Mouse (Mus musculus): ENCODE measurements around the gene Zfp367. TPM values are rescaled to one million over a fixed set of nuclear protein-coding genes. Genes with fewer than 3 reads are reported as not detected.

Zfp367 gene
- total and polyA plus RNA-seq, 3 experiments = 12.6 to 33.7 (median 23.8) TPM

GRCm38 (mm10) chr13:64107535-64107934 lies 45.5 kb downstream of the Zfp367 start:
- in situ Hi-C loops (cut with MboI; ENCODE audit: low pct_ligation_motif_present, low pct_unique_long_range_greater_than_20kb, low sequenced_read_pairs) (no loop called here), dilution Hi-C loops (cut with MboI; ENCODE audit: extremely low pct_ligation_motif_present, extremely low pct_unique_long_range_greater_than_20kb, low sequenced_read_pairs) (no loop called here)
- Histone ChIP-seq H3K9me3 (replicated peaks; ENCODE audit: low read length) (no peaks in the 10 kb centered on the region), H3K27ac (ENCODE audit: insufficient read depth, low read depth) (no peak overlapping the region), H3K9ac (ENCODE audit: insufficient read depth, low read depth) (no peak overlapping the region), H3K4me2 (ENCODE audit: insufficient read depth, low read depth, poor library complexity, severe bottlenecking) (no peak overlapping the region), H3K27me3 (replicated peaks) (no peaks in the 10 kb centered on the region), H3K4me1 (ENCODE audit: control insufficient read depth in 1 of 2, insufficient read depth in 2 of 2) (0 out of 4 replicates have a peak, but pooled peaks cover 0 to 2% of the 10 kb centered on the region in 2 experiments), H3K36me3 (replicated peaks in 1 of 2; ENCODE audit: control insufficient read depth in 1 of 2, insufficient read depth in 1 of 2, low read length in 1 of 2) (peaks cover 10 to 53% of the 10 kb centered on the region in 2 experiments), H3K4me3 (replicated peaks in 1 of 3; ENCODE audit: low read depth in 2 of 3, low read length in 2 of 3, poor library complexity in 1 of 3) (no peak overlapping the region), H3K79me2 (replicated peaks; ENCODE audit: control insufficient read depth, extremely low read depth, insufficient read depth, poor library complexity, severe bottlenecking) (no peaks in the 10 kb centered on the region)
- TF ChIP-seq NRF1 (IDR thresholded peaks at IDR 0.05; ENCODE audit: low read depth, low read length) = no peak
- TF ChIP-seq KAT2A (IDR thresholded peaks at IDR 0.05; ENCODE audit: insufficient replicate concordance, low read length) = no peak
- no peak for TF ChIP-seq HCFC1 (IDR thresholded peaks at IDR 0.05; ENCODE audit: low read depth, low read length)
- no peak for TF ChIP-seq RCOR1 (conservative IDR thresholded peaks at IDR 0.05; ENCODE audit: low read depth, low read length)
- TF ChIP-seq SIN3A (IDR thresholded peaks at IDR 0.05; ENCODE audit: low read length) = no peak
- TF ChIP-seq E2F4 (IDR thresholded peaks at IDR 0.05; ENCODE audit: insufficient replicate concordance, low read depth, low read length) = no peak
- no peak for TF ChIP-seq ZKSCAN1 (IDR thresholded peaks at IDR 0.05; ENCODE audit: borderline replicate concordance, low read depth, low read length)
- TF ChIP-seq ZC3H11A (IDR thresholded peaks at IDR 0.05; ENCODE audit: low read depth, low read length) = no peak
- DNase-seq (ENCODE audit: extremely low read depth) = no peak

- dilution Hi-C loops (cut with MboI; ENCODE audit: extremely low pct_ligation_motif_present, extremely low pct_unique_long_range_greater_than_20kb, low sequenced_read_pairs) = no loop called here
- H3K27ac ChIP-seq (ENCODE audit: insufficient read depth, low read depth) = no peak overlapping the region
- H3K4me3 ChIP-seq (replicated peaks in 1 of 3; ENCODE audit: low read depth in 2 of 3, low read length in 2 of 3, poor library complexity in 1 of 3) = no peak overlapping the region
Observed at GRCm38 (mm10) chr13:64107105-64107504, 45.9 kb downstream of the Zfp367 start.

GRCm38 (mm10) chr13:64105690-64106089 lies 47.3 kb downstream of the Zfp367 start:
- Histone ChIP-seq H3K36me3 (replicated peaks in 1 of 2; ENCODE audit: control insufficient read depth in 1 of 2, insufficient read depth in 1 of 2, low read length in 1 of 2) (peaks cover 10 to 66% of the 10 kb centered on the region in 2 experiments), H3K27me3 (replicated peaks) (no peaks in the 10 kb centered on the region), H3K4me2 (ENCODE audit: insufficient read depth, low read depth, poor library complexity, severe bottlenecking) (no peak overlapping the region), H3K27ac (ENCODE audit: insufficient read depth, low read depth) (no peak overlapping the region), H3K4me3 (replicated peaks in 1 of 3; ENCODE audit: low read depth in 2 of 3, low read length in 2 of 3, poor library complexity in 1 of 3) (no peak overlapping the region), H3K9me3 (replicated peaks; ENCODE audit: low read length) (no peaks in the 10 kb centered on the region), H3K4me1 (ENCODE audit: control insufficient read depth in 1 of 2, insufficient read depth in 2 of 2) (0 out of 4 replicates have a peak, but pooled peaks cover 0 to 2% of the 10 kb centered on the region in 2 experiments), H3K9ac (ENCODE audit: insufficient read depth, low read depth) (no peak overlapping the region), H3K79me2 (replicated peaks; ENCODE audit: control insufficient read depth, extremely low read depth, insufficient read depth, poor library complexity, severe bottlenecking) (no peaks in the 10 kb centered on the region)
- dilution Hi-C loops (cut with MboI; ENCODE audit: extremely low pct_ligation_motif_present, extremely low pct_unique_long_range_greater_than_20kb, low sequenced_read_pairs) (no loop called here), in situ Hi-C loops (cut with MboI; ENCODE audit: low pct_ligation_motif_present, low pct_unique_long_range_greater_than_20kb, low sequenced_read_pairs) (no loop called here)
- DNase-seq (ENCODE audit: extremely low read depth) = no peak
- TF ChIP-seq USF1 (IDR thresholded peaks at IDR 0.05; ENCODE audit: low read depth, low read length) (no peak), MEF2A (IDR thresholded peaks at IDR 0.05; ENCODE audit: borderline replicate concordance, low read depth, low read length) (no peak), E2F4 (IDR thresholded peaks at IDR 0.05; ENCODE audit: insufficient replicate concordance, low read depth, low read length) (no peak), SIN3A (IDR thresholded peaks at IDR 0.05; ENCODE audit: low read length) (no peak), POLR2AphosphoS2 (IDR thresholded peaks at IDR 0.05; ENCODE audit: low read depth, low read length) (no peak)

More at GRCm38 (mm10) chr13:64107105-64107504, 45.9 kb downstream of the Zfp367 start:
- H3K9ac ChIP-seq (ENCODE audit: insufficient read depth, low read depth) = no peak overlapping the region
- DNase-seq (ENCODE audit: extremely low read depth) = no peak
- H3K9me3 ChIP-seq (replicated peaks; ENCODE audit: low read length) = no peaks in the 10 kb centered on the region
- in situ Hi-C loops (cut with MboI; ENCODE audit: low pct_ligation_motif_present, low pct_unique_long_range_greater_than_20kb, low sequenced_read_pairs) = no loop called here
- no peaks in the 10 kb centered on the region for H3K27me3 ChIP-seq (replicated peaks)
- no peak overlapping the region for H3K4me2 ChIP-seq (ENCODE audit: insufficient read depth, low read depth, poor library complexity, severe bottlenecking)
- no peak for TF ChIP-seq ZC3H11A (IDR thresholded peaks at IDR 0.05; ENCODE audit: low read depth, low read length)
- TF ChIP-seq CTCF (conservative IDR thresholded peaks at IDR 0.05 in 1 of 2, IDR thresholded peaks at IDR 0.05 in 1 of 2; ENCODE audit: low read depth in 2 of 2, low read length in 2 of 2) = no peak
- TF ChIP-seq USF2 (conservative IDR thresholded peaks at IDR 0.05; ENCODE audit: low read depth, low read length) = no peak
- TF ChIP-seq JUN (IDR thresholded peaks at IDR 0.05; ENCODE audit: insufficient read depth, low read depth, low read length) = no peak
- TF ChIP-seq MXI1 (IDR thresholded peaks at IDR 0.05; ENCODE audit: low read depth, low read length) = no peak
- peaks cover 10 to 56% of the 10 kb centered on the region in 2 experiments for H3K36me3 ChIP-seq (replicated peaks in 1 of 2; ENCODE audit: control insufficient read depth in 1 of 2, insufficient read depth in 1 of 2, low read length in 1 of 2)
- no peaks in the 10 kb centered on the region for H3K79me2 ChIP-seq (replicated peaks; ENCODE audit: control insufficient read depth, extremely low read depth, insufficient read depth, poor library complexity, severe bottlenecking)
- H3K4me1 ChIP-seq (ENCODE audit: control insufficient read depth in 1 of 2, insufficient read depth in 2 of 2) = 0 out of 4 replicates have a peak, but pooled peaks cover 0 to 2% of the 10 kb centered on the region in 2 experiments
